Mouse (Mus musculus) limb, embryonic 11.5 days (tissue): ENCODE data around the gene Ccdc169. TPM values are rescaled to one million over a fixed set of nuclear protein-coding genes. Genes with fewer than 3 reads are reported as not detected.

Source experiments
- ATAC-seq: fragments of 200-750 bp; cut with Nextera tagmentation; 2 replicates; pipeline ENCODE4 v1.8.0; 2017; ENCODE audit warnings: low read depth; ENCODE audit not compliant: insufficient number of reproducible peaks, low FRiP score, low TSS enrichment
- DNase-seq: peaks from one replicate; pipeline ENCODE4 v3.0.0-alpha.2; 2015; ENCODE audit warnings: low spot score
- H3K27ac ChIP-seq: fragments of 300-500 bp; sonication (generic); replicated peaks from 2 replicates; pipeline ENCODE4 v1.5.1; 2014; ENCODE audit warnings: low read depth, mild to moderate bottlenecking, low read length
- H3K27me3 ChIP-seq: fragments of 300-500 bp; sonication (generic); 2 replicates; pipeline ENCODE4 v1.6.1; 2014; ENCODE audit warnings: mild to moderate bottlenecking, low read length, mixed read lengths; ENCODE audit not compliant: control insufficient read depth, insufficient read depth
- H3K36me3 ChIP-seq: fragments of 300-500 bp; sonication (generic); 2 replicates; pipeline ENCODE4 v1.6.1; 2014; ENCODE audit warnings: mild to moderate bottlenecking, low read length, moderate library complexity, mixed read lengths; ENCODE audit not compliant: control insufficient read depth, insufficient read depth
- H3K4me1 ChIP-seq: fragments of 300-500 bp; sonication (generic); 2 replicates; pipeline ENCODE4 v1.6.1; 2014; ENCODE audit warnings: low read length, mixed read lengths; ENCODE audit not compliant: control insufficient read depth, insufficient read depth
- H3K4me2 ChIP-seq: fragments of 300-500 bp; sonication (generic); 2 replicates; pipeline ENCODE4 v1.6.1; 2014; ENCODE audit warnings: low read depth, mild to moderate bottlenecking, moderate library complexity; ENCODE audit not compliant: severe bottlenecking
- H3K4me3 ChIP-seq: fragments of 300-500 bp; sonication (generic); 2 replicates; pipeline ENCODE4 v1.5.1; 2014; ENCODE audit warnings: low read depth, low read length
- H3K9ac ChIP-seq: fragments of 300-500 bp; sonication (generic); 2 replicates; pipeline ENCODE4 v1.6.1; 2014; ENCODE audit warnings: mild to moderate bottlenecking, low read length
- H3K9me3 ChIP-seq: fragments of 300-500 bp; sonication (generic); 2 replicates; pipeline ENCODE4 v1.6.1; 2016; ENCODE audit warnings: low read length; ENCODE audit not compliant: control insufficient read depth
- WGBS: fragments of 180-500 bp; shearing (Covaris S2); extraction: QIAGEN DNeasy Blood & Tissue Kit; methylation state at CpG from one replicate; pipeline ENCODE4 v1.1.7; 2014; 5-methylcytosine and 5-hydroxymethylcytosine counted together
- polyA plus RNA-seq: library from polyadenylated mRNA; unstranded; fragments of >200 nt; fragmentation: Nextera tagmentation; extraction: Ambion mirVana; gene quantifications from 2 replicates; pipeline ENCODE4 v1.2.1, GENCODE M21; 2014

The Ccdc169 gene
- polyA plus RNA-seq, result 0.08 and 0.09 TPM in 2 replicates

DNA sequence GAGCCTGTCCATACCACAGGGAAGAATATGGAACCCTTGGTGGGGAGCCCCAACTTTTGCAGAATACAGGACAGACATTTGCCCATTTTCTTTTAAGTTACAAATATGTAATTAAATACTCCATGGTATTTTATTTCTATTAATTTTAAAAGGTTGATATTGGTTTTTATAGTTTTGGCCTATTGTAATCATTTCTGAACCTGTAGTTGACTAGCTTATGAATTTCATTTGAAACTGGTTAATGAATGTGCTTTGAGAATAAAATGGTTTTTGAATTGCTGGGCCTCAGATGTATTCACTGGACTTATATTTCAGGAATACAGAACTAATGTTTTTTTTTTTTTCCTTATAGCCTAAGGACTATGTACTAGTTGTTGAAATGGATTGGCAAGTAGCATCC lies at the start of gene Ccdc169:
Gene Ccdc169, plus strand, starts transcription at position 301 of the 400 bp plus-strand sequence.
- H3K4me3 ChIP-seq, result no peak within 1 kb of the TSS
- no peak within 1 kb of the TSS for H3K4me2 ChIP-seq
- H3K27ac ChIP-seq, result no peak within 1 kb of the TSS
- H3K36me3 ChIP-seq, result peaks cover 15% of the 10 kb centered on the region
- DNase-seq (no peak), ATAC-seq (no peak)
- no peak within 1 kb of the TSS for H3K9ac ChIP-seq
- no peaks in the 10 kb centered on the region for H3K9me3 ChIP-seq
- no peaks in the 10 kb centered on the region for H3K4me1 ChIP-seq
- H3K27me3 ChIP-seq, result no peaks in the 10 kb centered on the region

- ATAC-seq (no peak), DNase-seq (no peak)
- no peaks in the 10 kb centered on the region for H3K27me3 ChIP-seq
- H3K4me2 ChIP-seq, result no peak overlapping the region
- H3K4me1 ChIP-seq, result no peaks in the 10 kb centered on the region
- no peak overlapping the region for H3K9ac ChIP-seq
- H3K36me3 ChIP-seq, result no peaks in the 10 kb centered on the region
- 72% methylated on average over 4 of the region's 4 CpGs for WGBS
- H3K4me3 ChIP-seq, result no peak overlapping the region
- H3K27ac ChIP-seq, result no peak overlapping the region
- H3K9me3 ChIP-seq, result no peaks in the 10 kb centered on the region
Observed at GRCm38 (mm10) chr3:55087360-55087759, 49.8 kb upstream of the Ccdc169 start.

DNA sequence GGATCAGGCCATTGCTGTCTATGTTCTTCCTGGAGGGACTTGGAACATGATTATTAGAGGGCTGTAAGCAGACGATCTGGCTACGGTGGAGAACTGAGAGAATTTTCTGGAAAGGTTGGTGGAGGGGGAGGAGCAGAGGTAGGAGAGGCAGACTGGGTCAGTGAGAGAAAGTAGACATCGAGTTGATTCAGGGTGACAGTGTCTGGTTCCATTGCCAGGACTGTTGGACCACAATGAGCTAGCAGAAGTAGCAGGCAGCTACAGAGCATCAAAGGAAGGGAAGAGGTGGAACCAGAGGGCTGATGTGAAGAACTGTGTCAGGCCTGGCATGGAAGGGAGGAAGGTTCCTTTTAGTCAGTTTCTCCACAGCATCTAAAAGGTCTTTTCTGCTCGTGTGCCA lies 48.8 kb upstream of the Ccdc169 start:
- no peaks in the 10 kb centered on the region for H3K9me3 ChIP-seq
- DNase-seq, result no peak
- H3K4me3 ChIP-seq, result no peak overlapping the region
- H3K4me1 ChIP-seq, result no peaks in the 10 kb centered on the region
- H3K27ac ChIP-seq, result no peak overlapping the region
- H3K36me3 ChIP-seq, result no peaks in the 10 kb centered on the region
- no peak overlapping the region for H3K4me2 ChIP-seq
- WGBS, result 75% methylated on average over 4 of the region's 4 CpGs
- no peaks in the 10 kb centered on the region for H3K27me3 ChIP-seq
- H3K9ac ChIP-seq, result no peak overlapping the region
- ATAC-seq, result no peak

- H3K9ac ChIP-seq, result no peak overlapping the region
- no peaks in the 10 kb centered on the region for H3K9me3 ChIP-seq
- H3K27ac ChIP-seq, result no peak overlapping the region
- no peak overlapping the region for H3K4me2 ChIP-seq
- 78% methylated on average over 3 of the region's 3 CpGs for WGBS
- no peaks in the 10 kb centered on the region for H3K27me3 ChIP-seq
- ATAC-seq (no peak), DNase-seq (no peak)
- H3K36me3 ChIP-seq, result no peaks in the 10 kb centered on the region
- H3K4me3 ChIP-seq, result no peak overlapping the region
- no peaks in the 10 kb centered on the region for H3K4me1 ChIP-seq
Observed at GRCm38 (mm10) chr3:55088843-55089242, 48.3 kb upstream of the Ccdc169 start.

- H3K36me3 ChIP-seq, result no peaks in the 10 kb centered on the region
- no peak overlapping the region for H3K4me3 ChIP-seq
- no peaks in the 10 kb centered on the region for H3K9me3 ChIP-seq
- H3K4me2 ChIP-seq, result no peak overlapping the region
- ATAC-seq (no peak), DNase-seq (no peak)
- H3K9ac ChIP-seq, result no peak overlapping the region
- no peaks in the 10 kb centered on the region for H3K4me1 ChIP-seq
- 90% methylated on average over 4 of the region's 4 CpGs for WGBS
- H3K27me3 ChIP-seq, result no peaks in the 10 kb centered on the region
- no peak overlapping the region for H3K27ac ChIP-seq
Observed at GRCm38 (mm10) chr3:55089291-55089690, 47.8 kb upstream of the Ccdc169 start.

- no peaks in the 10 kb centered on the region for H3K36me3 ChIP-seq
- H3K4me2 ChIP-seq, result no peak overlapping the region
- no peak for DNase-seq
- H3K9ac ChIP-seq, result no peak overlapping the region
- WGBS, result 59% methylated on average over 1 of the region's 1 CpGs
- ATAC-seq, result no peak
- no peak overlapping the region for H3K27ac ChIP-seq
- 0 out of 2 replicates have a peak, but pooled peaks cover 2% of the 10 kb centered on the region for H3K4me1 ChIP-seq
- no peak overlapping the region for H3K4me3 ChIP-seq
- no peaks in the 10 kb centered on the region for H3K27me3 ChIP-seq
- H3K9me3 ChIP-seq, result no peaks in the 10 kb centered on the region
Observed at GRCm38 (mm10) chr3:55093161-55093560, 44.0 kb upstream of the Ccdc169 start.

GRCm38 (mm10) chr3:55095968-55096654 lies 41.0 kb upstream of the Ccdc169 start:
- ATAC-seq (peak; percentile 70), DNase-seq (peak; percentile 43)
- Histone ChIP-seq H3K9me3 (no peaks in the 10 kb centered on the region), H3K9ac (no peak overlapping the region), H3K27ac (no peak overlapping the region), H3K4me1 (0 out of 2 replicates have a peak, but pooled peaks cover 2% of the 10 kb centered on the region), H3K27me3 (no peaks in the 10 kb centered on the region), H3K4me3 (no peak overlapping the region), H3K36me3 (no peaks in the 10 kb centered on the region), H3K4me2 (no peak overlapping the region)
- 44% methylated on average over 8 of the region's 8 CpGs for WGBS

GRCm38 (mm10) chr3:55096655-55097005 lies 40.5 kb upstream of the Ccdc169 start:
- Histone ChIP-seq H3K4me1 (0 out of 2 replicates have a peak, but pooled peaks cover 2% of the 10 kb centered on the region), H3K36me3 (no peaks in the 10 kb centered on the region), H3K27ac (no peak overlapping the region), H3K4me3 (no peak overlapping the region), H3K9ac (no peak overlapping the region), H3K4me2 (no peak overlapping the region), H3K27me3 (no peaks in the 10 kb centered on the region), H3K9me3 (no peaks in the 10 kb centered on the region)
- no peak for DNase-seq
- no peak for ATAC-seq
- 84% methylated on average over 2 of the region's 2 CpGs for WGBS

- no peak overlapping the region for H3K9ac ChIP-seq
- H3K36me3 ChIP-seq, result no peaks in the 10 kb centered on the region
- whole genome bisulfite sequencing, result 69% methylated on average over 2 of the region's 2 CpGs
- no peak overlapping the region for H3K27ac ChIP-seq
- no peaks in the 10 kb centered on the region for H3K27me3 ChIP-seq
- no peak overlapping the region for H3K4me3 ChIP-seq
- no peak overlapping the region for H3K4me2 ChIP-seq
- H3K4me1 ChIP-seq, result 0 out of 2 replicates have a peak, but pooled peaks cover 2% of the 10 kb centered on the region
- DNase-seq (no peak), ATAC-seq (no peak)
- H3K9me3 ChIP-seq, result no peaks in the 10 kb centered on the region
Observed at GRCm38 (mm10) chr3:55097186-55097585, 40.0 kb upstream of the Ccdc169 start.
